Mouse (Mus musculus) G1E (cell line): ENCODE results near the gene Cnst.

Experiments used
- CTCF ChIP-seq: IDR thresholded peaks from 2 replicates; pipeline ENCODE4 v1.5.1; 2012; ENCODE audit warnings: low read depth, low read length, inconsistent platforms, mixed read lengths
- GATA1 ChIP-seq: IDR thresholded peaks from 2 replicates; pipeline ENCODE4 v1.6.1; 2012; ENCODE audit warnings: borderline replicate concordance, low read length, inconsistent platforms, mixed read lengths
- GATA2 ChIP-seq: IDR thresholded peaks from 2 replicates; pipeline ENCODE4 v1.6.1; 2012; ENCODE audit warnings: low read depth, low read length, inconsistent platforms, borderline replicate concordance
- POLR2AphosphoS5 ChIP-seq: IDR thresholded peaks from 2 replicates; pipeline ENCODE4 v1.6.1; 2012; ENCODE audit warnings: low read depth, low read length, inconsistent platforms; ENCODE audit not compliant: insufficient replicate concordance
- TAL1 ChIP-seq: conservative IDR thresholded peaks from 2 replicates; pipeline ENCODE4 v1.6.1; 2012; ENCODE audit warnings: low read depth, low read length, inconsistent platforms, mixed read lengths

DNA sequence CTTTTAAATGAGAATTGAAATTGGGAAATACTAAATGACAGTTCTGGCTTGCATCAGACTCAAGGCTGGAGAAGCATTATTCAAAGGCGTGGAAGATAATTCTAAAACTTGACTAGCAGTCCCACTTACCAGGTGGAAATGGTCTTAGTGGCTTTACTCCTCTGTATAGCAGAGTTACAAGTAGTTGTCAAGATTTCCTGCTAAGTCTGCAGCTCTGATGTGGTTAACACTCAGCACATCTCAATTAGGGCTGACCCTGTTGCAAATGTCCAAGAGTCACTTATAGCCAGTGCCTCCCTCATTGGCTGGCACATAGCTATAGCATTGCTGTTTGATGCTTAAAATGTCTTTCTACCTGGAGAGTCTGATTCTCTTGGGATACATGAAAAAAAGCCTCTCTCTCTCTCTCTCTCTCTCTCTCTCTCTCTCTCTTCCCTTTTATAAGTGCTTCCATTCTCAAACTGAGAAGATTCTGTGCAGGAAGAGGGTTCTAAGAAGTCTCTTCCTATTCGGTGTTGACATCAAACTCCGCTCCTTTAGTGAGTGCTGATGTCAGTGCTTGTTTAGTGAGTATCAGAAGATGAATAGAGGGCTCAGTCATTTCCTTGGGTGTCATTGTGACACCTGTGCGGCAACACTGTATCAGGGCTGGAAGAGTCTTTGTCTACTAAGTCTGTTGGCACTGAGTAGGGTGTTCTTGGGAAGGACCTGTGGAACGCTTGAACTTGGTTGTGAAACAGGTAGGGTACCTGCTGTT, 3.0 kb downstream of the Cnst start:
- TF ChIP-seq CTCF (no peak), TAL1 (no peak), GATA1 (no peak), POLR2AphosphoS5 (no peak), GATA2 (no peak)
